Mouse (Mus musculus) brain, embryonic 14.5 days (tissue): ENCODE results near the gene Sema4f.

Source experiments
- CTCF ChIP-seq: fragments of 200-500 bp; IDR thresholded peaks from 2 replicates; pipeline ENCODE4 v1.5.1; 2012; ENCODE audit warnings: inconsistent platforms, mild to moderate bottlenecking, moderate library complexity, borderline replicate concordance; ENCODE audit not compliant: insufficient read depth, insufficient read length; ENCODE audit errors: extremely low read depth
- POLR2A ChIP-seq: fragments of 200-500 bp; IDR thresholded peaks from 2 replicates; pipeline ENCODE4 v1.6.1; 2012; ENCODE audit warnings: mild to moderate bottlenecking, inconsistent platforms, borderline replicate concordance; ENCODE audit not compliant: poor library complexity, insufficient read depth, insufficient read length, severe bottlenecking; ENCODE audit errors: extremely low read depth

- TF ChIP-seq CTCF (no peak), POLR2A (no peak)
Observed at GRCm38 (mm10) chr6:82862042-82862441, 77.5 kb downstream of the Sema4f start.
